Mouse (Mus musculus): ENCODE results near the gene Tln1. TPM values are rescaled to one million over a fixed set of nuclear protein-coding genes. Genes with fewer than 3 reads are reported as not detected.

Gene Tln1
- total and polyA plus RNA-seq, 3 experiments: 22.9 to 146 (median 112) TPM

DNA sequence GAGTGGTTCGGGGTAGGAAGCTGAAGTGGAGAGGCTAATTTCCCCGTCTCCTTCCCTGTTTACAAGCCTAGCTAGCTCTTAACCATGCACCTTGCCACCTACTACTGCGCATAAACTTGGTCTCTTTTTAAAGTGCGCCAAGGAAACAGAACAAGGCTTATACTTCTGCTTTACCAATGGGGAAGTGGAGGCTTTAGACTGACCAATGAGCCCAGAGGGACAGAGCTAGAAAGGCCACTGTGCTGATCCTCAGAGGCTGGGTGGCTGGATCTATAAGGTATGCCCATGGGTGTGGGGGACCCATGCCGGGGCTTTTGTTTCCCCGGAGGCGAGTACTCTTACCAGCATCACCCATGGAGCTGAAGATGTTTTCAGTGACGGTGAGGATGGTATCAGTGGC, 15.3 kb downstream of the Tln1 start:
- no peak overlapping the region for H3K27ac ChIP-seq (ENCODE audit: control insufficient read depth, low read depth, low read length)
- H3K36me3 ChIP-seq (ENCODE audit: control insufficient read depth in 1 of 2, insufficient read depth in 2 of 2, low read length in 2 of 2): peaks cover 0 to 17% of the 10 kb centered on the region in 2 experiments; a peak in 2 of 4 replicates
- no peak overlapping the region for H3K9ac ChIP-seq (ENCODE audit: control insufficient read depth, low read depth, low read length, poor library complexity, severe bottlenecking)
- H3K27me3 ChIP-seq (ENCODE audit: control insufficient read depth in 1 of 2, insufficient read depth in 2 of 2, low read length in 2 of 2): no peaks in the 10 kb centered on the region
- H3K9me3 ChIP-seq (replicated peaks; ENCODE audit: insufficient read depth, low read length): no peaks in the 10 kb centered on the region
- TF ChIP-seq POLR2A (IDR thresholded peaks at IDR 0.05; ENCODE audit: control insufficient read depth in 1 of 2, insufficient read depth in 1 of 2, low read depth in 1 of 2, low read length in 2 of 2, poor library complexity in 1 of 2): no peak
- no peak for TF ChIP-seq MXI1 (IDR thresholded peaks at IDR 0.05; ENCODE audit: low read depth, low read length)
- TF ChIP-seq GATA1 (IDR thresholded peaks at IDR 0.05; ENCODE audit: low read depth, low read length): no peak
- TF ChIP-seq MAZ (IDR thresholded peaks at IDR 0.05; ENCODE audit: low read depth, low read length): no peak
- TF ChIP-seq GABPA (IDR thresholded peaks at IDR 0.05; ENCODE audit: low read depth, low read length): no peak
- TF ChIP-seq ZKSCAN1 (IDR thresholded peaks at IDR 0.05; ENCODE audit: low read depth, low read length): no peak
- TF ChIP-seq HCFC1 (IDR thresholded peaks at IDR 0.05; ENCODE audit: low read depth, low read length): no peak
- no peak for TF ChIP-seq RCOR1 (IDR thresholded peaks at IDR 0.05; ENCODE audit: low read depth, low read length)
- no peak for TF ChIP-seq RAD21 (IDR thresholded peaks at IDR 0.05; ENCODE audit: low read depth, low read length)
- no peak for TF ChIP-seq JUND (IDR thresholded peaks at IDR 0.05; ENCODE audit: low read depth, low read length)
- no peak for TF ChIP-seq TBP (IDR thresholded peaks at IDR 0.05; ENCODE audit: low read depth, low read length)
- TF ChIP-seq ETS1 (IDR thresholded peaks at IDR 0.05; ENCODE audit: low read depth, low read length): no peak
- no peak for TF ChIP-seq NRF1 (IDR thresholded peaks at IDR 0.05; ENCODE audit: insufficient read depth, low read depth, low read length, poor library complexity, severe bottlenecking)
- TF ChIP-seq MYC (IDR thresholded peaks at IDR 0.05; ENCODE audit: low read depth, low read length): no peak
- H3K79me2 ChIP-seq (ENCODE audit: control insufficient read depth, insufficient read depth, low read length, poor library complexity): no peaks in the 10 kb centered on the region
- no peak for DNase-seq (ENCODE audit: low read depth, low spot score)
- no peaks in the 10 kb centered on the region for H3K4me1 ChIP-seq (ENCODE audit: control insufficient read depth in 1 of 2, insufficient read depth in 2 of 2, low read length in 2 of 2)
- no peak overlapping the region for H3K4me3 ChIP-seq (ENCODE audit: control insufficient read depth in 1 of 2, insufficient read depth in 1 of 2, low read depth in 2 of 2, low read length in 2 of 2)

DNA sequence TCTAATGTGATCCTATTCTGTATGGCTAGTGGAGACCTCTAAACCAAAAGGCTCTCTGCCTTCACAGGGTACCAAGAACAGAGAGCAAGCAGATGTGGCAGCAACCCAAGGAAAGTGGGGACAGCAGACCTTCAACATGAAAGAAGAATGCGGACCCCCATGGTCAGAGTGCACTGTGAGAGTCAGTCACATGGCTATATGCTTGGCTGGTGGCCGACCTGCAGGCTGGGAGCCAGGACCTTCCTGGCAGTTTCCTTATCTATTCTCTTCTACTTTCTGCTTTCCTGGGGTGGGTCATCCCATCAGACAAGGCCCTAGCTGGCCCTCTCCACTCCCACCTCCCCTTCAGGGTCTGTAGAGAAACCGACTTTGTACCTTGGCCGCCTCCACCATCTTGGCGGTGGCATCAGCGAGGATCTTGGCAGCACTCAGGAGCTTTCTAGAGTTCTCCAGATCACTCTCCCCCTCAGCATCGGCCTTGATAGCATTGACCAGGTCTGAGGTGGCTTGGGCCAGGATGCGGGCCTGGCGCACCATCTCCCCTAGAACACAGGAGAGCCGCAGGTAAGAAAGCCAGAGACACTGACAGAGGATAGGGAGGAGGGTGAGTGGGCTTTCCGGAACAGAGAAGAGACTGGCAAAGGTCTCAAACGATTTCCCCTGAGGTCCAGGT, 16.0 kb downstream of the Tln1 start:
- no peaks in the 10 kb centered on the region for H3K4me1 ChIP-seq (ENCODE audit: control insufficient read depth in 1 of 2, insufficient read depth in 2 of 2, low read length in 2 of 2)
- no peak for DNase-seq (ENCODE audit: low read depth, low spot score)
- TF ChIP-seq JUND (IDR thresholded peaks at IDR 0.05; ENCODE audit: low read depth, low read length): no peak
- no peak for TF ChIP-seq ETS1 (IDR thresholded peaks at IDR 0.05; ENCODE audit: low read depth, low read length)
- TF ChIP-seq MAX (IDR thresholded peaks at IDR 0.05; ENCODE audit: low read length): no peak
- no peak for TF ChIP-seq RAD21 (IDR thresholded peaks at IDR 0.05; ENCODE audit: low read depth, low read length)
- TF ChIP-seq MYB (IDR thresholded peaks at IDR 0.05; ENCODE audit: low read depth, low read length): no peak
- no peak for TF ChIP-seq KAT2A (conservative IDR thresholded peaks at IDR 0.05; ENCODE audit: low read depth, low read length)
- no peak for TF ChIP-seq MAFK (IDR thresholded peaks at IDR 0.05; ENCODE audit: borderline replicate concordance, low read depth, low read length)
- TF ChIP-seq GABPA (IDR thresholded peaks at IDR 0.05; ENCODE audit: low read depth, low read length): no peak
- TF ChIP-seq MYC (IDR thresholded peaks at IDR 0.05; ENCODE audit: low read depth, low read length): no peak
- H3K9me3 ChIP-seq (replicated peaks; ENCODE audit: insufficient read depth, low read length): no peaks in the 10 kb centered on the region
- no peak overlapping the region for H3K27ac ChIP-seq (ENCODE audit: control insufficient read depth, low read depth, low read length)
- H3K4me3 ChIP-seq (ENCODE audit: control insufficient read depth in 1 of 2, insufficient read depth in 1 of 2, low read depth in 2 of 2, low read length in 2 of 2): no peak overlapping the region
- no peaks in the 10 kb centered on the region for H3K79me2 ChIP-seq (ENCODE audit: control insufficient read depth, insufficient read depth, low read length, poor library complexity)
- H3K27me3 ChIP-seq (ENCODE audit: control insufficient read depth in 1 of 2, insufficient read depth in 2 of 2, low read length in 2 of 2): no peaks in the 10 kb centered on the region
- H3K9ac ChIP-seq (ENCODE audit: control insufficient read depth, low read depth, low read length, poor library complexity, severe bottlenecking): no peak overlapping the region
- peaks cover 0 to 15% of the 10 kb centered on the region in 2 experiments; a peak in 2 of 4 replicates for H3K36me3 ChIP-seq (ENCODE audit: control insufficient read depth in 1 of 2, insufficient read depth in 2 of 2, low read length in 2 of 2)

All from MEL (cell line).